Mouse (Mus musculus) embryonic fibroblast, embryonic 13.5 days (primary cell): ENCODE measurements around the gene Galnt10.

ENCODE experiments used
- CTCF ChIP-seq: IDR thresholded peaks from 2 replicates; pipeline ENCODE4 v1.5.1; 2011; ENCODE audit warnings: mild to moderate bottlenecking, control low read depth, low read length, moderate library complexity, borderline replicate concordance; ENCODE audit not compliant: insufficient read depth
- POLR2A ChIP-seq: IDR thresholded peaks from 2 replicates; pipeline ENCODE4 v1.6.1; 2011; ENCODE audit warnings: low read depth, mild to moderate bottlenecking, control low read depth, low read length, moderate library complexity

DNA sequence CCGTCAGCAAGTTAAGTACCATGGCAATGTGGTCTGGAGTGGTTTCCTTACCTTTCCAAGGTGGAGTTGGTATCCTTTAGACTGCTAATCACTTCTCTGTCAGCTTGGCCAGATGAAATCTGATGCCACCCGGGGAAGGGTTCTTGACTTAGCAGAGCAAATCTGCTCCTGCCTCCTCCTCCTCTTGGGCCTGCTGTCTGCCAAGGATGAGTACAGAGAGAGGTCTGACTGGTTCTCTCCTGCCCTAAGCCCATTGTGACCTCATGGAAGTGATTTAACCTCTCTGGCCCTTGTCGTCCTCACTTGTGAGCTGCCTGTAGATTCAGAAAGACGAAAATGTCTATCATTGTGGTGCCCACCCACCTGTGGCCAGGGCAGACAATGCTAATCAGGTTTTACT lies 4.0 kb downstream of the Galnt10 start:
- TF ChIP-seq CTCF, result no peak
- TF ChIP-seq POLR2A, result no peak
